Mouse (Mus musculus) MEL (cell line): Measurements from ENCODE around the gene Gpn2. TPM values are rescaled to one million over a fixed set of nuclear protein-coding genes. Genes with fewer than 3 reads are reported as not detected.

ENCODE experiments used
- DNase-seq: peaks from one replicate; pipeline ENCODE4 v3.0.0; 2011; ENCODE audit warnings: low read depth, low spot score
- H3K27ac ChIP-seq: 2 replicates; pipeline ENCODE4 v1.5.1; 2012; ENCODE audit warnings: low read depth, mild to moderate bottlenecking, control low read depth, low read length, moderate library complexity; ENCODE audit not compliant: control insufficient read depth
- H3K27me3 ChIP-seq, 2 experiments: fragments of 150-350 bp in 1 of 2; sonication (generic) in 1 of 2; 2 replicates each; pipeline ENCODE4 v1.6.1; 2012; ENCODE audit warnings: low read length in 2 of 2, mild to moderate bottlenecking in 2 of 2, improper control_type of control experiment in 1 of 2, moderate library complexity in 1 of 2; ENCODE audit not compliant: insufficient read depth in 2 of 2, control insufficient read depth in 1 of 2
- H3K36me3 ChIP-seq, 2 experiments: 2 replicates each; pipeline ENCODE4 v1.6.1; 2012 to 2014; ENCODE audit warnings: low read length in 2 of 2, improper control_type of control experiment in 1 of 2, inconsistent platforms in 1 of 2, mild to moderate bottlenecking in 1 of 2; ENCODE audit not compliant: insufficient read depth in 2 of 2, control insufficient read depth in 1 of 2
- H3K4me1 ChIP-seq, 2 experiments: fragments of 150-350 bp in 1 of 2; sonication (generic) in 1 of 2; 2 replicates each; pipeline ENCODE4 v1.6.1; 2012; ENCODE audit warnings: low read length in 2 of 2, improper control_type of control experiment in 1 of 2, mild to moderate bottlenecking in 1 of 2; ENCODE audit not compliant: insufficient read depth in 2 of 2, control insufficient read depth in 1 of 2
- H3K4me3 ChIP-seq, 2 experiments: fragments of 150-350 bp in 1 of 2; sonication (generic) in 1 of 2; 2 replicates each; pipeline ENCODE4 v1.5.1; 2012; ENCODE audit warnings: low read depth in 2 of 2, low read length in 2 of 2, mild to moderate bottlenecking in 2 of 2, moderate library complexity in 2 of 2, control low read depth in 1 of 2, improper control_type of control experiment in 1 of 2; ENCODE audit not compliant: control insufficient read depth in 1 of 2, insufficient read depth in 1 of 2
- H3K79me2 ChIP-seq: 2 replicates; pipeline ENCODE4 v1.6.1; 2012; ENCODE audit warnings: mild to moderate bottlenecking, low read length, moderate library complexity; ENCODE audit not compliant: control insufficient read depth, poor library complexity, insufficient read depth
- H3K9ac ChIP-seq: 2 replicates; pipeline ENCODE4 v1.6.1; 2012; ENCODE audit warnings: low read depth, mild to moderate bottlenecking, control low read depth, low read length, moderate library complexity; ENCODE audit not compliant: control insufficient read depth, poor library complexity, severe bottlenecking
- H3K9me3 ChIP-seq: fragments of 150-350 bp; sonication (generic); replicated peaks from 2 replicates; pipeline ENCODE4 v1.6.1; 2012; ENCODE audit warnings: mild to moderate bottlenecking, low read length, improper control_type of control experiment, moderate library complexity; ENCODE audit not compliant: insufficient read depth
- CHD1 ChIP-seq: IDR thresholded peaks from 2 replicates; pipeline ENCODE4 v1.6.1; 2012; ENCODE audit warnings: low read depth, mild to moderate bottlenecking, inconsistent platforms, low read length, improper control_type of control experiment
- E2F4 ChIP-seq: IDR thresholded peaks from 2 replicates; pipeline ENCODE4 v1.6.1; 2011; ENCODE audit warnings: low read depth, low read length, improper control_type of control experiment, borderline replicate concordance
- EP300 ChIP-seq, 2 experiments: IDR thresholded peaks; 2 replicates each; pipeline ENCODE4 v1.6.1; 2011; ENCODE audit warnings: improper control_type of control experiment in 2 of 2, low read length in 2 of 2, low read depth in 1 of 2, mild to moderate bottlenecking in 1 of 2
- ETS1 ChIP-seq: IDR thresholded peaks from 2 replicates; pipeline ENCODE4 v1.6.1; 2012; ENCODE audit warnings: low read depth, mild to moderate bottlenecking, inconsistent platforms, low read length, improper control_type of control experiment, moderate library complexity
- JUND ChIP-seq: IDR thresholded peaks from 2 replicates; pipeline ENCODE4 v1.6.1; 2011; ENCODE audit warnings: low read depth, mild to moderate bottlenecking, improper control_type of control experiment, low read length
- MAX ChIP-seq: IDR thresholded peaks from 2 replicates; pipeline ENCODE4 v1.6.1; 2011; ENCODE audit warnings: low read length, improper control_type of control experiment
- MYB ChIP-seq: IDR thresholded peaks from 2 replicates; pipeline ENCODE4 v1.6.1; 2011; ENCODE audit warnings: mild to moderate bottlenecking, low read depth, low read length, improper control_type of control experiment
- NRF1 ChIP-seq: IDR thresholded peaks from 2 replicates; pipeline ENCODE4 v1.6.1; 2014; ENCODE audit warnings: low read depth, mild to moderate bottlenecking, inconsistent platforms, low read length, improper control_type of control experiment, moderate library complexity; ENCODE audit not compliant: poor library complexity, insufficient read depth, severe bottlenecking
- SMC3 ChIP-seq: IDR thresholded peaks from 2 replicates; pipeline ENCODE4 v1.6.1; 2011; ENCODE audit warnings: low read depth, low read length, improper control_type of control experiment
- ZC3H11A ChIP-seq: IDR thresholded peaks from 2 replicates; pipeline ENCODE4 v1.6.1; 2012; ENCODE audit warnings: low read depth, mild to moderate bottlenecking, inconsistent platforms, low read length, improper control_type of control experiment
- ZMIZ1 ChIP-seq: IDR thresholded peaks from 2 replicates; pipeline ENCODE4 v1.6.1; 2012; ENCODE audit warnings: low read depth, mild to moderate bottlenecking, inconsistent platforms, low read length, improper control_type of control experiment, moderate library complexity
- ZNF384 ChIP-seq: IDR thresholded peaks from 2 replicates; pipeline ENCODE4 v1.6.1; 2012; ENCODE audit warnings: low read depth, mild to moderate bottlenecking, inconsistent platforms, low read length, improper control_type of control experiment
- polyA plus RNA-seq, 2 experiments: library from polyadenylated mRNA; stranded (reverse) in 1 of 2; unstranded in 1 of 2; fragments of >175 nt in 1 of 2; fragments of >200 nt in 1 of 2; gene quantifications; 2 replicates each; pipeline versions ENCODE4 v1.2.1 to v1.2.4; 2012; ENCODE audit warnings: low replicate concordance in 2 of 2, low read depth in 1 of 2; ENCODE audit not compliant: insufficient read length in 2 of 2, insufficient read depth in 1 of 2, missing spikeins in 1 of 2
- total RNA-seq: library from RNA; depleted of rRNA; stranded (reverse); fragments of 300-350 nt; gene quantifications from 2 replicates; pipeline ENCODE4 v1.2.3, GENCODE M21; 2012

Gpn2 gene
- total and polyA plus RNA-seq, 3 experiments = 28.6 to 43.3 TPM; not detected in 1

DNA sequence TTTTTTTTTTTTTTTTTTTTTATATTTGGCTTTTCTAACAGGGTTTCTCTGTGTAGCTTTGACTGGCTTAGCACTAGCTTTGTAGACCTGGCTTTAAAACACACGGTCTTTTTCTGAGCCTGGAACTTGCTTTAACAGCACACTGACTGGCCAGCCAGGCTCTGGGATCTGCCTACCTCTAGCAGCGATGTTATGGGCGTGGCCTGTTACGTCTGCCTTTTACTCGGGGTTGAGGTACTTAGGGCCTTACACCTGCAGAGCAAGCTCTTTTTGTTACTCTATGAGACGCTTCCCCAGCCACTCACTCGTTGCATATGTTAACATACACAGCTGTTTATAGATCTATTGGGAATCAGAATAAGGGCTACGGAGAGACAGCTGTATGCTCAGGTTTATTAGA lies 16.9 kb upstream of the Gpn2 start:
- DNase-seq = no peak
- no peaks in the 10 kb centered on the region for H3K27me3 ChIP-seq
- TF ChIP-seq JUND (no peak), ZC3H11A (no peak), ZNF384 (no peak), ZMIZ1 (no peak), CHD1 (no peak), NRF1 (no peak), E2F4 (no peak), SMC3 (no peak)

DNA sequence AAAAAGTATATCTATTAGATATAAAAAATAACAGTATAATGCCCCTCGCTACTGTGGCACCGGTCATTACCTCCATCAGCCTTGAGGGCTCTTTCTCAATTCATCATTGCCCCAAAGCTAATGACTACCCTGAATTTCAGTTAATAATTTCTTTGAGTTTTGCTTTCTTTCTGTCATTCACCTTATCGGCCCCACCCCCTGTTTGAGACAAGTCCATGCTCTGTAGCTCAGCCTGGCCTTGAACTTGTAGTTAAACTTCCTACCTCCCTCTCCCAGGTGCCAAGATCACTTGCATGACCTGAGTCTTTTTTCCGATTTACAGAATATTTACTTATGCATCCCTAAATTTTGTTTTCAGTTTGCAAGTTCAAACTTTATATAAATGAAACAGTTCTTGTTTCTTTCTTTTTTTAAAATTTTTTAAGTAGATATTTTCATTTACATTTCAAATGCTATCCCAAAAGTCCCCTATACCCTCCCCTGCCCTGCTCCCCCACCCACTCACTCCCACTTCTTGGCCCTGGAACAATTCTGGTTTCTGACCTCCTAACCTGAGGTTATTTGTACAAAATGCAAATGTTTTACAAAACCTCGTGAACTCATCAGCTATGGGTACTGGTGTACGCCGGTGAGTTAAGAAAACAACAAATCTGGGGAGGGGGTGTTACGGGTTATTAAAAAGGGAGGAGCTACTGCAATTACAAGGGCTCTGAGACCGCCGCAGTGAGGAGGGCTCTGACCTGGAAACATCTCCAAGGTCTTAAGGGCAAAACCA lies 14.7 kb upstream of the Gpn2 start:
- Histone ChIP-seq H3K4me1 (no peaks in the 10 kb centered on the region; a peak in 1 of 4 replicates), H3K27ac (no peak overlapping the region), H3K9ac (no peak overlapping the region), H3K9me3 (no peaks in the 10 kb centered on the region), H3K4me3 (no peak overlapping the region), H3K36me3 (no peaks in the 10 kb centered on the region), H3K27me3 (no peaks in the 10 kb centered on the region), H3K79me2 (no peaks in the 10 kb centered on the region)
- no peak for DNase-seq
- no peak for TF ChIP-seq ETS1
- no peak for TF ChIP-seq EP300 (IDR thresholded peaks at IDR 0.05; ENCODE audit: low read depth in 1 of 2, low read length in 2 of 2)
- TF ChIP-seq MAX = no peak
- no peak for TF ChIP-seq MYB
- no peak for TF ChIP-seq JUND
- TF ChIP-seq NRF1 = no peak
- TF ChIP-seq ZNF384 = no peak

More for the DNA sequence above, 16.9 kb upstream of the Gpn2 start:
- no peak overlapping the region for H3K9ac ChIP-seq
- no peak overlapping the region for H3K4me3 ChIP-seq
- no peak overlapping the region for H3K27ac ChIP-seq
- H3K79me2 ChIP-seq = no peaks in the 10 kb centered on the region; the same call in 1 of the 2 replicates
- peaks cover 0 to 4% of the 10 kb centered on the region in 2 experiments; a peak in 3 of 4 replicates for H3K4me1 ChIP-seq
- no peaks in the 10 kb centered on the region for H3K9me3 ChIP-seq
- peaks cover 0 to 5% of the 10 kb centered on the region in 2 experiments; a peak in 2 of 4 replicates for H3K36me3 ChIP-seq

DNA sequence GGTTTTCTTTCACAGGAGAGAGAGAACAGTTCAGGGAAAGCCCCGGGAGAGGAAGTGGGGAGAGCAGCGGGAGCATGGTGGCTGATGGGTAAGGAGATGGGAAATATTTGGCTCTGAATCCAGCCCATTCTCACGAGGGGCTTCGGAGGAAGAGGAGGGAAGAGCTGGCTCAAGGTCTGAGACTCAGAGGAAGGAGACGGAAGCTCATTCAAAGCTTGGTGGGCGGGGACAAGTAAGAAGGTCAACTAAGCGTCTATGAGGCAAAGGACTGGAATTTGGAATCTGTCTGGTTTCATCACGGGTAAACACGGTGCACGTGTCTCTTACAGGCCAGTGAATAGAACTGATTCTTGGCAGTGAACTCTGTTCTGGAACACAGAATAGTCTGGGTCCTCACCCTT lies 14.1 kb upstream of the Gpn2 start:
- no peak overlapping the region for H3K9ac ChIP-seq
- peaks cover 4% of the 10 kb centered on the region; the same call in 1 of the 2 replicates for H3K79me2 ChIP-seq

More for the DNA sequence above, 14.1 kb upstream of the Gpn2 start:
- Histone ChIP-seq H3K27me3 (no peaks in the 10 kb centered on the region), H3K4me3 (no peak overlapping the region), H3K4me1 (no peaks in the 10 kb centered on the region; a peak in 1 of 4 replicates), H3K27ac (no peak overlapping the region), H3K9me3 (no peaks in the 10 kb centered on the region), H3K36me3 (no peaks in the 10 kb centered on the region)
- TF ChIP-seq ETS1 = no peak
- DNase-seq = no peak
